Mouse (Mus musculus): ENCODE measurements around the gene Vmn1r1. TPM values are rescaled to one million over a fixed set of nuclear protein-coding genes. Genes with fewer than 3 reads are reported as not detected.

The Vmn1r1 gene
- polyA plus RNA-seq, 1 experiment: not detected

GRCm38 (mm10) chr1:182137204-182138125, 26.8 kb downstream of the Vmn1r1 start:
- TF ChIP-seq POLR2A (IDR thresholded peaks at IDR 0.05; ENCODE audit: control insufficient read depth, low read depth, low read length) (no peak), CTCF (IDR thresholded peaks at IDR 0.05; ENCODE audit: control insufficient read depth, insufficient read depth, insufficient replicate concordance, low read depth, low read length) (no peak)
- H3K4me3 ChIP-seq (ENCODE audit: control insufficient read depth, low read depth, low read length): no peak overlapping the region
- no peaks in the 10 kb centered on the region for H3K36me3 ChIP-seq (ENCODE audit: control insufficient read depth, insufficient read depth, low read length)

GRCm38 (mm10) chr1:182130830-182131229, 33.5 kb downstream of the Vmn1r1 start:
- Histone ChIP-seq H3K4me3 (ENCODE audit: control insufficient read depth, low read depth, low read length) (no peak overlapping the region), H3K27me3 (ENCODE audit: control insufficient read depth, insufficient read depth, low read length) (no peaks in the 10 kb centered on the region), H3K4me1 (ENCODE audit: control insufficient read depth, insufficient read depth, low read length) (peaks cover 7% of the 10 kb centered on the region), H3K36me3 (ENCODE audit: control insufficient read depth, insufficient read depth, low read length) (peaks cover 2% of the 10 kb centered on the region), H3K27ac (ENCODE audit: control insufficient read depth, insufficient read depth, low read depth, low read length) (no peak overlapping the region)
- no peak for TF ChIP-seq POLR2A (IDR thresholded peaks at IDR 0.05; ENCODE audit: control insufficient read depth, low read depth, low read length)
- TF ChIP-seq CTCF (IDR thresholded peaks at IDR 0.05; ENCODE audit: control insufficient read depth, insufficient read depth, insufficient replicate concordance, low read depth, low read length): peak; percentile 65; the same call in 1 of the 2 replicates

More at GRCm38 (mm10) chr1:182137204-182138125, 26.8 kb downstream of the Vmn1r1 start:
- Histone ChIP-seq H3K27ac (ENCODE audit: control insufficient read depth, insufficient read depth, low read depth, low read length) (no peak overlapping the region), H3K27me3 (ENCODE audit: control insufficient read depth, insufficient read depth, low read length) (no peaks in the 10 kb centered on the region), H3K4me1 (ENCODE audit: control insufficient read depth, insufficient read depth, low read length) (peaks cover 8% of the 10 kb centered on the region)

GRCm38 (mm10) chr1:182124924-182125368, 39.3 kb downstream of the Vmn1r1 start:
- peak overlapping the region; percentile 96 for H3K27ac ChIP-seq (ENCODE audit: control insufficient read depth, insufficient read depth, low read depth, low read length)
- TF ChIP-seq POLR2A (IDR thresholded peaks at IDR 0.05; ENCODE audit: control insufficient read depth, low read depth, low read length): no peak; the same call in 1 of the 2 replicates
- TF ChIP-seq CTCF (IDR thresholded peaks at IDR 0.05; ENCODE audit: control insufficient read depth, insufficient read depth, insufficient replicate concordance, low read depth, low read length): no peak
- peak overlapping the region; percentile 99 for H3K4me3 ChIP-seq (ENCODE audit: control insufficient read depth, low read depth, low read length)
- H3K4me1 ChIP-seq (ENCODE audit: control insufficient read depth, insufficient read depth, low read length): peaks cover 7% of the 10 kb centered on the region
- H3K27me3 ChIP-seq (ENCODE audit: control insufficient read depth, insufficient read depth, low read length): no peaks in the 10 kb centered on the region
- H3K36me3 ChIP-seq (ENCODE audit: control insufficient read depth, insufficient read depth, low read length): peaks cover 2% of the 10 kb centered on the region

GRCm38 (mm10) chr1:182124506-182124905, 39.8 kb downstream of the Vmn1r1 start, which contains the start of gene Srp9:
Gene Srp9 (plus strand): TSS chr1:182124737.
- H3K4me1 ChIP-seq (ENCODE audit: control insufficient read depth, insufficient read depth, low read length): peaks cover 7% of the 10 kb centered on the region
- peak within 1 kb of the TSS; percentile 96 for H3K27ac ChIP-seq (ENCODE audit: control insufficient read depth, insufficient read depth, low read depth, low read length)
- TF ChIP-seq POLR2A (IDR thresholded peaks at IDR 0.05; ENCODE audit: control insufficient read depth, low read depth, low read length) (peak; percentile 92), CTCF (IDR thresholded peaks at IDR 0.05; ENCODE audit: control insufficient read depth, insufficient read depth, insufficient replicate concordance, low read depth, low read length) (peak; percentile 99)
- peaks cover 2% of the 10 kb centered on the region for H3K36me3 ChIP-seq (ENCODE audit: control insufficient read depth, insufficient read depth, low read length)
- H3K4me3 ChIP-seq (ENCODE audit: control insufficient read depth, low read depth, low read length): peak within 1 kb of the TSS; percentile 99
- no peaks in the 10 kb centered on the region for H3K27me3 ChIP-seq (ENCODE audit: control insufficient read depth, insufficient read depth, low read length)

GRCm38 (mm10) chr1:182122413-182122812, 41.9 kb downstream of the Vmn1r1 start:
- H3K27ac ChIP-seq (ENCODE audit: control insufficient read depth, insufficient read depth, low read depth, low read length): no peak overlapping the region; the same call in 1 of the 2 replicates
- H3K27me3 ChIP-seq (ENCODE audit: control insufficient read depth, insufficient read depth, low read length): no peaks in the 10 kb centered on the region
- TF ChIP-seq POLR2A (IDR thresholded peaks at IDR 0.05; ENCODE audit: control insufficient read depth, low read depth, low read length) (no peak), CTCF (IDR thresholded peaks at IDR 0.05; ENCODE audit: control insufficient read depth, insufficient read depth, insufficient replicate concordance, low read depth, low read length) (no peak)
- peaks cover 2% of the 10 kb centered on the region for H3K36me3 ChIP-seq (ENCODE audit: control insufficient read depth, insufficient read depth, low read length)
- peak overlapping the region; percentile 48; the same call in 1 of the 2 replicates for H3K4me3 ChIP-seq (ENCODE audit: control insufficient read depth, low read depth, low read length)
- H3K4me1 ChIP-seq (ENCODE audit: control insufficient read depth, insufficient read depth, low read length): peaks cover 2% of the 10 kb centered on the region; the same call in 1 of the 2 replicates

GRCm38 (mm10) chr1:182115651-182116408, 48.5 kb downstream of the Vmn1r1 start:
- Histone ChIP-seq H3K36me3 (ENCODE audit: control insufficient read depth, insufficient read depth, low read length) (no peaks in the 10 kb centered on the region), H3K4me3 (ENCODE audit: control insufficient read depth, low read depth, low read length) (no peak overlapping the region), H3K27me3 (ENCODE audit: control insufficient read depth, insufficient read depth, low read length) (no peaks in the 10 kb centered on the region), H3K4me1 (ENCODE audit: control insufficient read depth, insufficient read depth, low read length) (no peaks in the 10 kb centered on the region), H3K27ac (ENCODE audit: control insufficient read depth, insufficient read depth, low read depth, low read length) (no peak overlapping the region)
- TF ChIP-seq CTCF (IDR thresholded peaks at IDR 0.05; ENCODE audit: control insufficient read depth, insufficient read depth, insufficient replicate concordance, low read depth, low read length) (peak; percentile 48; the same call in 1 of the 2 replicates), POLR2A (IDR thresholded peaks at IDR 0.05; ENCODE audit: control insufficient read depth, low read depth, low read length) (no peak)
